Mouse (Mus musculus): Measurements from ENCODE around the gene Npr3. TPM values are rescaled to one million over a fixed set of nuclear protein-coding genes. Genes with fewer than 3 reads are reported as not detected.

Gene Npr3
- 5.9 and 7.7 TPM in 2 replicates for polyA plus RNA-seq (2015; fragmentation: Nextera tagmentation; extraction: Ambion mirVana)

DNA sequence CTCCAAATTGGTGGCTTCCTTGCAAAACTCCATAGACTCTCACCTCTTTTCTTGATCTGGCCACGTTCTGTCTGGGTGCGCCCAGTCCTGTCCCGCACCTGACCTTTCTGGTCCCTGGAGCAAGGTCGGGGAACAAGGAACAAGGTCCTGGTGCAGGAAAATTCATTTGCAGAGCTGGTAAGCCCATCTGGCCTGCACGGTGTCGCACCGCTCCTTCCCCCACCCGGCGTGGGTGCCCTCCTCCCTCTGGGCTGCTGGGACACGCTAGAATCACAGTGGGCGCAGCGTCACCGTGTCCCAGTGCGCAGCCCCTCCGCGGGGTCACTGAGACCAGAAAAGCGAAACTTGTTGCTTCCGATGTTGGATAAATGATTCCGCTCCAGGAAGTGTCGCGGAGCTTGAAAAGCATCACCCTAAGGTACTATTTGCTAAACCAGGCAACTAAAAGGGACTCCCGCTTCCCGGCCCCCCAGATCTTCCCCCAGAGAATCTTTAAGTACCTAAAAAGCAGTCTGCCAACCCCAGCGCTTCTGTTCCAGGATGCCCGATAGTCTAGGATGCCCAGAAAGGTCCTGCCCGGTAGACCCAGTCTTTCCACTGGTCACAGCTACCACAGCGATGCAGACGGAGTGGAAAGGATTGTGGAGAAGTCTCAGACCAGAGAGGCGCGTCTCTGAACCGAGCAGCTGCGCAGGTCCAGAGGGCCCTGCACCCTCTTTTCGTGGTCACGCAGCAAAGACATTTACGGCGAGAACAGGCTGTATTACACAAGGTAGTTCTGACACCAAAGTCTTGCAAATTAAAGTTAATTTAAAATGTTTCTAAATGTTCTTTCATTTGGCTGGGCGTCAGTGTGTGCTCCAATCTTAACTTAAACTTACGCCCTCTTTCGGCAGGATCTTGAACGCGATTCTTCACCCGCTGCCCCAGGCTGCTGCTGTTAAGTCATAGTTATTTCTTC lies at the start of gene Npr3:
Npr3 (minus strand) TSS at position 717 of the 961 bp plus-strand sequence.
- peaks cover 22% of the 10 kb centered on the region; the same call in 1 of the 2 replicates for H3K27me3 ChIP-seq (ENCODE audit: insufficient read depth, low read length)
- WGBS = under 1% methylated on average over 42 of the region's 42 CpGs
- H3K36me3 ChIP-seq (ENCODE audit: insufficient read depth, low read length) = no peaks in the 10 kb centered on the region
- H3K9ac ChIP-seq (replicated peaks; ENCODE audit: low read length) = peak within 1 kb of the TSS; percentile 62
- ATAC-seq (ENCODE audit: low FRiP score, low TSS enrichment) = peak; percentile 30; the same call in 1 of the 2 replicates
- peak within 1 kb of the TSS; percentile 56 for H3K4me3 ChIP-seq (ENCODE audit: low read length)
- peak within 1 kb of the TSS; percentile 93 for H3K4me2 ChIP-seq (replicated peaks; ENCODE audit: low read depth, low read length)
- peak within 1 kb of the TSS; percentile 84 for H3K27ac ChIP-seq (ENCODE audit: low read length)
- peaks cover 19% of the 10 kb centered on the region for H3K4me1 ChIP-seq (ENCODE audit: insufficient read depth, low read length)
- no peaks in the 10 kb centered on the region for H3K9me3 ChIP-seq (ENCODE audit: low read length)

DNA sequence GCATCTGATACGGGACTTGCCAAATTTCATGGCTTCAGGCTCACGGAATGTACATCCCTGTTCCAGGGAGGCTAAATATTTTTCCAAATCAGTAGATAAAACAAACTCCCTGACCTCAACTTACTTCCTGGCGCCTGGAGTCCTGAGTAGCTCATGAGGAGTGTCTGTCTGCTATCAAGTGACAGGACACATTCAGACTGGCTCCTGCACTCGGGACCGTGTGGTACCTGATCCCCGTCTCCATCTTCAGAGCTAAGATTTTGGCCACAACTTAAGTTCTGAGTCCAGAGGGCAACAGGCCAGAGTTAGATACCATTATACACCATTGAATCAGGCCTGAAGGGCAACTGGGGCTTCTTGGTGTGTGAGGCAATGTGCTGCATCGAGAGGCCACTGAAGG lies 49.0 kb upstream of the Npr3 start:
- no peaks in the 10 kb centered on the region for H3K27me3 ChIP-seq (ENCODE audit: insufficient read depth, low read length)
- H3K4me2 ChIP-seq (replicated peaks; ENCODE audit: low read depth, low read length) = no peak overlapping the region
- H3K27ac ChIP-seq (ENCODE audit: low read length) = no peak overlapping the region
- H3K9me3 ChIP-seq (ENCODE audit: low read length) = no peaks in the 10 kb centered on the region
- ATAC-seq (ENCODE audit: low FRiP score, low TSS enrichment) = no peak
- H3K4me1 ChIP-seq (ENCODE audit: insufficient read depth, low read length) = no peaks in the 10 kb centered on the region
- 60% methylated on average over 7 of the region's 7 CpGs for WGBS
- no peaks in the 10 kb centered on the region for H3K36me3 ChIP-seq (ENCODE audit: insufficient read depth, low read length)
- no peak overlapping the region for H3K4me3 ChIP-seq (ENCODE audit: low read length)
- no peak overlapping the region for H3K9ac ChIP-seq (replicated peaks; ENCODE audit: low read length)

DNA sequence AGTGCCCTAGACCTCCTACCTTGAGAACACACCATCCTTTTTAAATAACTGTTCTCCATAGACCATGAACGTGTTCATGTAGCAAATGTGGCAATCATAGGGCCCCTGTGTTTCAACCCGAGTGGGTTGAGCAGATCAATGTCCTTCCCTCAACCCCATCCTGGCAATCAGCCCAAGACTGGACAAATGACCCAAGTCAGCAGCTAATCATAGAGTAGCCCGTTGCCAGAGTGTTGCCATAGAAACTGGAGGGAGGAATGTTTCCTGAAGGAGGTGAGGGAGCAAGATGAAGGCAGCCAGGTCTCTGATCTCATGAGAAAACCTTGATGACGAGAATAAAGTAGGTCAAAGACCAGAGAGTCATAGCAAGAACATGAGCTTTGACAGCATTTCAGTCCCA lies 47.1 kb upstream of the Npr3 start:
- Histone ChIP-seq H3K4me1 (ENCODE audit: insufficient read depth, low read length) (no peaks in the 10 kb centered on the region), H3K36me3 (ENCODE audit: insufficient read depth, low read length) (no peaks in the 10 kb centered on the region), H3K27me3 (ENCODE audit: insufficient read depth, low read length) (no peaks in the 10 kb centered on the region), H3K4me3 (ENCODE audit: low read length) (no peak overlapping the region), H3K9me3 (ENCODE audit: low read length) (no peaks in the 10 kb centered on the region), H3K27ac (ENCODE audit: low read length) (no peak overlapping the region), H3K9ac (replicated peaks; ENCODE audit: low read length) (no peak overlapping the region), H3K4me2 (replicated peaks; ENCODE audit: low read depth, low read length) (no peak overlapping the region)
- WGBS = 50% methylated on average over 4 of the region's 4 CpGs
- ATAC-seq (ENCODE audit: low FRiP score, low TSS enrichment) = no peak

DNA sequence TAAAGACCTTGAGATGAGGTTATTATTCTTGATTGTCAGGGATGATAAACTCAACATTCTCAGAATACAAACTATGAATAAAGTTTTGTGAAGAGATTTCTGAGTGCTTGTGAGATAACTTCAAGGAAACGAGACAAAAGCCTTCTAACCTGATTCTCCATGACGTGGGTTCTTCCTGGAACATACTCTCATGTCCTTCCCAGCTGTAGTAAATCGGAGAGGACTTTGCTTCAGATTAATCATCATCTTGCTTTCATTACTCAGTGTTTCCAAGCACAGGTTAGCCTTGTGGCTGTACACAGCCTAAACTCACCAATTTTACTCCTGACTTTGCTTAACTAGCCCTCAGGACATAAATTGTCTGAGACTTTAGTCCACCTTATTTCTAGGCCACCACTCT lies 45.1 kb upstream of the Npr3 start:
- Histone ChIP-seq H3K4me2 (replicated peaks; ENCODE audit: low read depth, low read length) (no peak overlapping the region), H3K36me3 (ENCODE audit: insufficient read depth, low read length) (no peaks in the 10 kb centered on the region), H3K9ac (replicated peaks; ENCODE audit: low read length) (no peak overlapping the region), H3K4me1 (ENCODE audit: insufficient read depth, low read length) (no peaks in the 10 kb centered on the region), H3K27me3 (ENCODE audit: insufficient read depth, low read length) (no peaks in the 10 kb centered on the region), H3K27ac (ENCODE audit: low read length) (no peak overlapping the region), H3K9me3 (ENCODE audit: low read length) (no peaks in the 10 kb centered on the region), H3K4me3 (ENCODE audit: low read length) (no peak overlapping the region)
- 79% methylated on average over 3 of the region's 3 CpGs for WGBS
- no peak for ATAC-seq (ENCODE audit: low FRiP score, low TSS enrichment)

DNA sequence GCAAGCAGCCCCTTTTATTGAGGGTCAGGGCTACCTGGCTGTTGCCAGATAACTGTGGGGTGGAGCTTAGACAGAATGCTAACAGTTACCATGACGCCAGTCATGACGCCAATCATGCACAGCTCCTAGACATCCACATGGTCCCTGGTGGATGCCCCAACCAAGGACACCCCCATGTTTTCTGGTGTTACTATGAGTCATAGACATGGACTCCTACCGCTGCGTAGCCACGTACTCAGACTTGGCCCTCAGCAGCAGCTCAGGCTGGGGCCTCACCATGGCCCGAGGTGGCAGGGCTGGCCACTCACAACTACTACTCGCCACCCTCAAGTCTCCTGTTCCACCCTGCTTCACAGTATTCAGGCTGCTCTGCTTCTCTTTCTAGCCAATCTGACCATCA lies 44.1 kb upstream of the Npr3 start:
- Histone ChIP-seq H3K9ac (replicated peaks; ENCODE audit: low read length) (no peak overlapping the region), H3K27ac (ENCODE audit: low read length) (no peak overlapping the region), H3K9me3 (ENCODE audit: low read length) (no peaks in the 10 kb centered on the region), H3K4me1 (ENCODE audit: insufficient read depth, low read length) (no peaks in the 10 kb centered on the region), H3K4me3 (ENCODE audit: low read length) (no peak overlapping the region), H3K27me3 (ENCODE audit: insufficient read depth, low read length) (no peaks in the 10 kb centered on the region), H3K4me2 (replicated peaks; ENCODE audit: low read depth, low read length) (no peak overlapping the region), H3K36me3 (ENCODE audit: insufficient read depth, low read length) (no peaks in the 10 kb centered on the region)
- 98% methylated on average over 7 of the region's 7 CpGs for WGBS
- no peak for ATAC-seq (ENCODE audit: low FRiP score, low TSS enrichment)

DNA sequence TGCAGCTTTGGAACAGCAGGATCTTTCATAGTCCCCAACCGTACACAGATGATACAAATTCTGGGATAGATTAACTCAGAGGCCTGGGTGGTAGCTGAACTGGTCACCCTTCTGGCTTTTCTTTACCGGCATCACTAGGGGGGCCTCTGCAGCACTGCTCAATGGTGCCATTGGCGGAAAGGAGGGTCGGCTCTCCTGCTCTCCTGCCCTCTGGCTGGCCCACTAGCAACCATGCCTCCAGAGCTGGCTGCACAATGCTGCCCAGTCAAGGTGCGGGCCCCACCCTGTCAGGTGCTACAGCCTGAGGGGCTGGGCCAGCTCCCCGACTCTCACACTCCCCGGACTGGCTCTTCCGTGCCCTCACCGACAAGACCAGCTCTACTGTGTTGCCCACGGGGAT lies 43.1 kb upstream of the Npr3 start:
- no peaks in the 10 kb centered on the region for H3K27me3 ChIP-seq (ENCODE audit: insufficient read depth, low read length)
- ATAC-seq (ENCODE audit: low FRiP score, low TSS enrichment) = no peak
- H3K9ac ChIP-seq (replicated peaks; ENCODE audit: low read length) = no peak overlapping the region
- WGBS = 89% methylated on average over 10 of the region's 10 CpGs
- no peak overlapping the region for H3K4me3 ChIP-seq (ENCODE audit: low read length)
- no peaks in the 10 kb centered on the region for H3K9me3 ChIP-seq (ENCODE audit: low read length)
- no peak overlapping the region for H3K4me2 ChIP-seq (replicated peaks; ENCODE audit: low read depth, low read length)
- no peaks in the 10 kb centered on the region for H3K4me1 ChIP-seq (ENCODE audit: insufficient read depth, low read length)
- H3K36me3 ChIP-seq (ENCODE audit: insufficient read depth, low read length) = no peaks in the 10 kb centered on the region
- no peak overlapping the region for H3K27ac ChIP-seq (ENCODE audit: low read length)

DNA sequence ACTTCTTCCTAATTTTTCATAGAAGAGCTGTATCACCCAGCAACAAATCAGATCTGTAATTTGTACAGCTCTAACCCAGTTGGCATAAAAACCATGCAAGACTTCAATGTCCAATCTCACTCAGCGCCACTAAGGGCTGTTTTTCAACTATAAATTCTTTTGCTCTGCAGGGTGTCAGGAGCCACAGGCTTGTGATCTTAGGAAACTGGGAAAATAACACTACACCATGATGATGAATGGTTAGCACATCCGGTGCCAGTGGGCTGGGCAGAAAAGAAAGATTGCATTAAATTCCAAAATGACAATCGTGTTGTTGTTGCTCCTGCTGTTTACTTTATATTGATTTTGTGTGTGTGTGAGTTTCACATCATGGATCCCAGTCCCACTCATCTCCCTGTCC lies 42.4 kb upstream of the Npr3 start:
- H3K27ac ChIP-seq (ENCODE audit: low read length) = no peak overlapping the region
- H3K36me3 ChIP-seq (ENCODE audit: insufficient read depth, low read length) = no peaks in the 10 kb centered on the region
- ATAC-seq (ENCODE audit: low FRiP score, low TSS enrichment) = no peak
- H3K27me3 ChIP-seq (ENCODE audit: insufficient read depth, low read length) = no peaks in the 10 kb centered on the region
- WGBS = 77% methylated on average over 3 of the region's 3 CpGs
- H3K9me3 ChIP-seq (ENCODE audit: low read length) = no peaks in the 10 kb centered on the region
- no peak overlapping the region for H3K4me2 ChIP-seq (replicated peaks; ENCODE audit: low read depth, low read length)
- H3K4me3 ChIP-seq (ENCODE audit: low read length) = no peak overlapping the region
- H3K4me1 ChIP-seq (ENCODE audit: insufficient read depth, low read length) = no peaks in the 10 kb centered on the region
- H3K9ac ChIP-seq (replicated peaks; ENCODE audit: low read length) = no peak overlapping the region

DNA sequence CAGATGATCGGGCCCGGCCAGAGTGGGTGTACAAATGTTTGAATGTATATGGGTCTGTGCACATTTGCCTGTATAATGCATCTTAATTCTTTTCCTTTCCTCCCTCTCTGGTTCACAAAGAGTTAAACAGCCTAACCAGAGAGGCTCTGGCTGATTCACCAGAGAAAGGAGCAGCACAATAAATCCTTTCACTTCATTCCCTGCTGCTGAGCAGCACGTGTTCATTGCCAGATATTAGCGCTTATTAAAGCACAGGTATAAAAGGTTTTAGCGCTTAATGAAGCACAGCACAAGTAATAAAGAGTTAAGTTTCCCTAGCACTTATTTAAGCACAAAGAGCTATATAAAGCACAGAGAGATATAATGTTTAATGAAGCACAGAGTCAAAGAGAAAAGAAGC lies 33.8 kb upstream of the Npr3 start:
- Histone ChIP-seq H3K9ac (replicated peaks; ENCODE audit: low read length) (no peak overlapping the region), H3K27ac (ENCODE audit: low read length) (no peak overlapping the region), H3K4me2 (replicated peaks; ENCODE audit: low read depth, low read length) (no peak overlapping the region), H3K36me3 (ENCODE audit: insufficient read depth, low read length) (no peaks in the 10 kb centered on the region), H3K9me3 (ENCODE audit: low read length) (no peaks in the 10 kb centered on the region), H3K4me3 (ENCODE audit: low read length) (no peak overlapping the region), H3K4me1 (ENCODE audit: insufficient read depth, low read length) (no peaks in the 10 kb centered on the region), H3K27me3 (ENCODE audit: insufficient read depth, low read length) (no peaks in the 10 kb centered on the region)
- ATAC-seq (ENCODE audit: low FRiP score, low TSS enrichment) = no peak
- 49% methylated on average over 5 of the region's 5 CpGs for WGBS

DNA sequence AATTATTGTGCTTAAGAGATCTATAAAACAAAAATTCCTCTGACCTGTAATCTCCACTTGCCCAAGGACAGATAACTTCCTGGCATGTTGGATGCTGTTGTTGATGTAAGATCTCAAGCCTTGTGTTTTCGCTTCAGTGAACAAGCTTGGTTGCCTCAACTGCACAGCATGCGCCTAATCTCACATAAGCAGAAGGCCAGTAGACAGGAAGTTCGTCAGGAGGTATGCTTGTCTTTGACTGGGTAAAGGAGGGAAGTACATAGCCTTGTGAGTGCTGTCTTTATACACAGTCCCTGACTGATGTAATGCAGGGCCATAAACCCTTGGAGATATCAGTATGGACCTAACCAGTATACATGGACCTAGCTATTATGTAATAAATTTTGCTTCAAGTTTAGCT lies 20.7 kb upstream of the Npr3 start:
- no peak overlapping the region for H3K4me2 ChIP-seq (replicated peaks; ENCODE audit: low read depth, low read length)
- no peaks in the 10 kb centered on the region for H3K4me1 ChIP-seq (ENCODE audit: insufficient read depth, low read length)
- H3K27me3 ChIP-seq (ENCODE audit: insufficient read depth, low read length) = no peaks in the 10 kb centered on the region
- no peak overlapping the region for H3K4me3 ChIP-seq (ENCODE audit: low read length)
- ATAC-seq (ENCODE audit: low FRiP score, low TSS enrichment) = no peak
- 0 out of 2 replicates have a peak, but pooled peaks cover 4% of the 10 kb centered on the region for H3K9me3 ChIP-seq (ENCODE audit: low read length)
- 81% methylated on average over 3 of the region's 3 CpGs for WGBS
- no peak overlapping the region for H3K27ac ChIP-seq (ENCODE audit: low read length)
- no peak overlapping the region for H3K9ac ChIP-seq (replicated peaks; ENCODE audit: low read length)
- H3K36me3 ChIP-seq (ENCODE audit: insufficient read depth, low read length) = no peaks in the 10 kb centered on the region

DNA sequence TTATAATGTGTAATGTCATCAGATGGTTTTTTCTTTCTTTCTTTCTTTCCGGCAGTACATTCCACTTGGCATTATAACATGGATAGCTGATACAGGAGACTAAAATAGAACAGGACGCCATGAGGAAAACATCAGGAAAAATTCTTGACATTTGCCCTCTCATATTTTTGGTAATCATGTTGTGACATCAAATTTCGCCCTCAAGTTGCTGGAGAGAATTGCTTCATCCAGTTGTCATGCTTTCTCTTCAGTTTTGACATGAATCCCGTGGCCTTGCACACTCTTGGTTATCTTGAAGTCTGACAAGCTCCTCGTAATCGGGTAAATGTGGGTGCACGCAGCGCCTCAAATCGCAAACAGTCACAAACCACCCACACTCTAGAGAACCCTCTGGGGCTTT lies 7.0 kb upstream of the Npr3 start:
- no peak overlapping the region for H3K4me3 ChIP-seq (ENCODE audit: low read length)
- no peaks in the 10 kb centered on the region for H3K27me3 ChIP-seq (ENCODE audit: insufficient read depth, low read length)
- H3K36me3 ChIP-seq (ENCODE audit: insufficient read depth, low read length) = no peaks in the 10 kb centered on the region
- no peak overlapping the region for H3K9ac ChIP-seq (replicated peaks; ENCODE audit: low read length)
- no peak for ATAC-seq (ENCODE audit: low FRiP score, low TSS enrichment)
- H3K27ac ChIP-seq (ENCODE audit: low read length) = no peak overlapping the region
- no peaks in the 10 kb centered on the region for H3K4me1 ChIP-seq (ENCODE audit: insufficient read depth, low read length)
- WGBS = 78% methylated on average over 9 of the region's 9 CpGs
- H3K9me3 ChIP-seq (ENCODE audit: low read length) = 0 out of 2 replicates have a peak, but pooled peaks cover 7% of the 10 kb centered on the region
- no peak overlapping the region for H3K4me2 ChIP-seq (replicated peaks; ENCODE audit: low read depth, low read length)
